Comparison of ENCODE assay signal across 11 mouse cellular contexts in genomic region chr3:128040407-128041115, GRCm38 (mm10).
A peak's percentile ranks its signal among the peaks of the same experiment; 100 is the strongest.
DNase-seq lines count a peak whose midpoint lies in the region; ATAC-seq and TF ChIP-seq lines count a peak whose summit lies in the region.
"Had no signal": no experiment of that assay in that cellular context is flagged by ENCODE, and none has a peak within 500 bp of the region (broad histone marks: within the 10 kb centered on the region; RNA-seq: fewer than 3 reads in every experiment).

No protein-coding gene starts in this region.

- no peak for TF ChIP-seq CTCF in CH12.LX (conservative IDR thresholded peaks at IDR 0.05 in 1 of 2, IDR thresholded peaks at IDR 0.05 in 1 of 2; ENCODE audit: low read depth in 2 of 2, low read length in 2 of 2)
- no peak for TF ChIP-seq CTCF in brain, embryonic 14.5 days (IDR thresholded peaks at IDR 0.05; ENCODE audit: borderline replicate concordance, extremely low read depth, insufficient read depth, insufficient read length)
- TF ChIP-seq CTCF in intestine, postnatal 0 days (IDR thresholded peaks at IDR 0.05; ENCODE audit: low read depth): no peak

- H3K9me3 ChIP-seq in CH12.LX (replicated peaks; ENCODE audit: low read length): peaks cover 2% of the 10 kb centered on the region
- H3K9me3 ChIP-seq in intestine, postnatal 0 days (ENCODE audit: control insufficient read depth): no peaks in the 10 kb centered on the region
- H3K9me3 ChIP-seq in limb, embryonic 12.5 days: no peaks in the 10 kb centered on the region

- peaks cover 0 to 11% of the 10 kb centered on the region in 2 experiments; a peak in 2 of 4 replicates for H3K4me1 ChIP-seq in CH12.LX (ENCODE audit: control insufficient read depth in 1 of 2, insufficient read depth in 2 of 2)
- 0 out of 2 replicates have a peak, but pooled peaks cover 4% of the 10 kb centered on the region for H3K4me1 ChIP-seq in intestine, postnatal 0 days (replicated peaks; ENCODE audit: control insufficient read depth, insufficient read depth, low read length)
- peaks cover 13% of the 10 kb centered on the region for H3K4me1 ChIP-seq in limb, embryonic 12.5 days (replicated peaks)

- no peak overlapping the region for H3K27ac ChIP-seq in CH12.LX (ENCODE audit: insufficient read depth, low read depth)
- H3K27ac ChIP-seq in intestine, postnatal 0 days (ENCODE audit: low read depth, low read length): no peak overlapping the region
- H3K27ac ChIP-seq in limb, embryonic 12.5 days: peak overlapping the region; percentile 29; the same call in 1 of the 2 replicates
- H3K27ac ChIP-seq: macrophage had no signal

- H3K36me3 ChIP-seq in CH12.LX (replicated peaks in 1 of 2; ENCODE audit: control insufficient read depth in 1 of 2, insufficient read depth in 1 of 2, low read length in 1 of 2): no peaks in the 10 kb centered on the region
- H3K36me3 ChIP-seq in intestine, postnatal 0 days (ENCODE audit: control insufficient read depth, insufficient read depth): no peaks in the 10 kb centered on the region
- H3K36me3 ChIP-seq in limb, embryonic 12.5 days: no peaks in the 10 kb centered on the region

- H3K4me2 ChIP-seq in CH12.LX (ENCODE audit: insufficient read depth, low read depth, poor library complexity, severe bottlenecking): no peak overlapping the region
- peak overlapping the region; percentile 53 for H3K4me2 ChIP-seq in intestine, postnatal 0 days (replicated peaks; ENCODE audit: low read depth)
- H3K4me2 ChIP-seq in limb, embryonic 12.5 days: no peak overlapping the region

- no peak overlapping the region for H3K9ac ChIP-seq in CH12.LX (ENCODE audit: insufficient read depth, low read depth)
- 0 out of 2 replicates have a peak overlapping the region, but pooled peaks have one; percentile 7 for H3K9ac ChIP-seq in intestine, postnatal 0 days (ENCODE audit: low read depth, low read length)
- H3K9ac ChIP-seq in limb, embryonic 12.5 days (replicated peaks): no peak overlapping the region

- ATAC-seq in intestine, postnatal 0 days: peak; percentile 78
- 0 out of 2 replicates have a peak, but pooled peaks have one; percentile 48 for ATAC-seq in limb, embryonic 12.5 days (ENCODE audit: insufficient number of reproducible peaks, insufficient read depth, low FRiP score, low TSS enrichment, low read depth)
- ATAC-seq: hindbrain, embryonic 16.5 days had no signal

- 33% methylated on average over 12 of the region's 12 CpGs for WGBS in intestine, postnatal 0 days
- 53% methylated on average over 12 of the region's 12 CpGs for WGBS in limb, embryonic 12.5 days

- H3K79me2 ChIP-seq in CH12.LX (replicated peaks; ENCODE audit: control insufficient read depth, extremely low read depth, insufficient read depth, poor library complexity, severe bottlenecking): no peaks in the 10 kb centered on the region

- no peak for TF ChIP-seq RAD21 in CH12.LX (IDR thresholded peaks at IDR 0.05; ENCODE audit: low read depth, low read length)

- in situ Hi-C loops in CH12.LX (cut with MboI; ENCODE audit: low pct_ligation_motif_present, low pct_unique_long_range_greater_than_20kb, low sequenced_read_pairs): no loop called here

- no peak overlapping the region for H3K4me3 ChIP-seq in CH12.LX (replicated peaks in 1 of 3; ENCODE audit: low read depth in 2 of 3, low read length in 2 of 3, poor library complexity in 1 of 3)
- no peak overlapping the region for H3K4me3 ChIP-seq in intestine, postnatal 0 days (ENCODE audit: low read depth, low read length)
- no peak overlapping the region for H3K4me3 ChIP-seq in limb, embryonic 12.5 days (replicated peaks)

- no peak for TF ChIP-seq EP300 in CH12.LX (IDR thresholded peaks at IDR 0.05; ENCODE audit: low read length)

- dilution Hi-C loops in CH12.LX (cut with MboI; ENCODE audit: extremely low pct_ligation_motif_present, extremely low pct_unique_long_range_greater_than_20kb, low sequenced_read_pairs): no loop called here

- peak; percentile 21 for DNase-seq in CH12.LX (ENCODE audit: extremely low read depth)
- DNase-seq in brain, embryonic 14.5 days (ENCODE audit: low read depth): peak; percentile 61
- DNase-seq in cerebellum, postnatal 10 days: no peak
- no peak for DNase-seq in right cerebral cortex, postnatal 4 days
- no peak for DNase-seq in lung, adult 18-20 months
- DNase-seq: cerebellum, adult 11-12 months; thymus, postnatal 4 days had no signal

- H3K27me3 ChIP-seq in CH12.LX (replicated peaks): no peaks in the 10 kb centered on the region
- no peaks in the 10 kb centered on the region for H3K27me3 ChIP-seq in intestine, postnatal 0 days (replicated peaks; ENCODE audit: control insufficient read depth, insufficient read depth, low read length)
- H3K27me3 ChIP-seq in limb, embryonic 12.5 days: no peaks in the 10 kb centered on the region

- no peak for TF ChIP-seq POLR2A in CH12.LX (IDR thresholded peaks at IDR 0.05; ENCODE audit: low read depth, low read length)
- no peak for TF ChIP-seq POLR2A in brain, embryonic 14.5 days (IDR thresholded peaks at IDR 0.05; ENCODE audit: borderline replicate concordance, extremely low read depth, insufficient read depth, insufficient read length, poor library complexity, severe bottlenecking)

TF ChIP-seq in CH12.LX, 34 proteins besides CTCF, POLR2A, EP300 and RAD21:
- 0 out of 2 replicates have a peak, but pooled peaks have one; percentile 8 for TF ChIP-seq ZNF384 (IDR thresholded peaks at IDR 0.05; ENCODE audit: low read depth, low read length)
- TF ChIP-seq SIN3A (IDR thresholded peaks at IDR 0.05; ENCODE audit: low read length): no peak
- no peak for TF ChIP-seq HCFC1 (IDR thresholded peaks at IDR 0.05; ENCODE audit: low read depth, low read length)

Comparison
In these comparisons a context has a peak if more than half of its experiments do, and no peak if none do; other contexts are left out.
1. DNase-seq: peak in CH12.LX (single experiment) and brain, embryonic 14.5 days (single experiment); none in cerebellum, postnatal 10 days (0 of 2), right cerebral cortex, postnatal 4 days (single experiment) and lung, adult 18-20 months (0 of 2).